Mouse (Mus musculus): Measurements from ENCODE around the gene Zbtb20. TPM values are rescaled to one million over a fixed set of nuclear protein-coding genes. Genes with fewer than 3 reads are reported as not detected.

Zbtb20 gene
- polyA plus RNA-seq, 2 experiments = 0.40 to 2.2 TPM

- H3K27ac ChIP-seq = no peak overlapping the region
- no peak overlapping the region for H3K4me2 ChIP-seq (ENCODE audit: low read depth)
- no peak overlapping the region for H3K4me3 ChIP-seq (ENCODE audit: insufficient read depth in 1 of 2, low read depth in 2 of 2, low read length in 2 of 2)
- H3K9ac ChIP-seq (replicated peaks) = no peak overlapping the region
- no peaks in the 10 kb centered on the region for H3K4me1 ChIP-seq (replicated peaks; ENCODE audit: control insufficient read depth in 2 of 2, insufficient read depth in 2 of 2, low read length in 1 of 2)
- TF ChIP-seq CTCF (IDR thresholded peaks at IDR 0.05; ENCODE audit: low read depth) = no peak
- no peak for TF ChIP-seq EP300 (IDR thresholded peaks at IDR 0.05; ENCODE audit: low read depth)
- H3K9me3 ChIP-seq (ENCODE audit: control insufficient read depth, low read length) = no peaks in the 10 kb centered on the region
- ATAC-seq (ENCODE audit: insufficient read depth) (no peak), DNase-seq (ENCODE audit: low read depth in 3 of 3, low spot score in 3 of 3) (no peak)
- no peaks in the 10 kb centered on the region for H3K36me3 ChIP-seq (replicated peaks; ENCODE audit: control insufficient read depth, insufficient read depth, low read depth)
- 44% methylated on average over 4 of the region's 4 CpGs for WGBS (ENCODE audit: insufficient replicate concordance)
- no peaks in the 10 kb centered on the region for H3K27me3 ChIP-seq (ENCODE audit: control insufficient read depth, insufficient read depth, low read length)
Observed at GRCm38 (mm10) chr16:42859251-42859650, 16.4 kb upstream of the Zbtb20 start.

GRCm38 (mm10) chr16:42863231-42863630 lies 12.4 kb upstream of the Zbtb20 start:
- Histone ChIP-seq H3K9ac (replicated peaks) (no peak overlapping the region), H3K4me2 (ENCODE audit: low read depth) (no peak overlapping the region), H3K36me3 (replicated peaks; ENCODE audit: control insufficient read depth, insufficient read depth, low read depth) (no peaks in the 10 kb centered on the region), H3K27me3 (ENCODE audit: control insufficient read depth, insufficient read depth, low read length) (no peaks in the 10 kb centered on the region), H3K4me1 (replicated peaks; ENCODE audit: control insufficient read depth in 2 of 2, insufficient read depth in 2 of 2, low read length in 1 of 2) (no peaks in the 10 kb centered on the region), H3K9me3 (ENCODE audit: control insufficient read depth, low read length) (no peaks in the 10 kb centered on the region), H3K4me3 (ENCODE audit: insufficient read depth in 1 of 2, low read depth in 2 of 2, low read length in 2 of 2) (no peak overlapping the region), H3K27ac (no peak overlapping the region)
- TF ChIP-seq CTCF (IDR thresholded peaks at IDR 0.05; ENCODE audit: low read depth) (no peak), EP300 (IDR thresholded peaks at IDR 0.05; ENCODE audit: low read depth) (no peak)
- ATAC-seq (ENCODE audit: insufficient read depth) (no peak), DNase-seq (ENCODE audit: low read depth in 3 of 3, low spot score in 3 of 3) (no peak)
- 69% methylated on average over 2 of the region's 2 CpGs for WGBS (ENCODE audit: insufficient replicate concordance)

- H3K9ac ChIP-seq (replicated peaks) = no peak overlapping the region
- ATAC-seq (ENCODE audit: insufficient read depth) (no peak), DNase-seq (ENCODE audit: low read depth in 3 of 3, low spot score in 3 of 3) (no peak)
- no peaks in the 10 kb centered on the region for H3K9me3 ChIP-seq (ENCODE audit: control insufficient read depth, low read length)
- H3K4me3 ChIP-seq (ENCODE audit: insufficient read depth in 1 of 2, low read depth in 2 of 2, low read length in 2 of 2) = no peak overlapping the region
- no peaks in the 10 kb centered on the region for H3K27me3 ChIP-seq (ENCODE audit: control insufficient read depth, insufficient read depth, low read length)
- 26% methylated on average over 1 of the region's 1 CpGs for WGBS (ENCODE audit: insufficient replicate concordance)
- TF ChIP-seq EP300 (IDR thresholded peaks at IDR 0.05; ENCODE audit: low read depth) (no peak), CTCF (IDR thresholded peaks at IDR 0.05; ENCODE audit: low read depth) (no peak)
- H3K4me1 ChIP-seq (replicated peaks; ENCODE audit: control insufficient read depth in 2 of 2, insufficient read depth in 2 of 2, low read length in 1 of 2) = no peaks in the 10 kb centered on the region
- no peaks in the 10 kb centered on the region for H3K36me3 ChIP-seq (replicated peaks; ENCODE audit: control insufficient read depth, insufficient read depth, low read depth)
- H3K4me2 ChIP-seq (ENCODE audit: low read depth) = no peak overlapping the region
- no peak overlapping the region for H3K27ac ChIP-seq
Observed at GRCm38 (mm10) chr16:42866061-42866460, 9.6 kb upstream of the Zbtb20 start.

- ATAC-seq (ENCODE audit: insufficient read depth) = no peak
- no peak overlapping the region for H3K9ac ChIP-seq (replicated peaks)
- DNase-seq (ENCODE audit: low read depth in 3 of 3, low spot score in 3 of 3) = no peak
- peaks cover 3% of the 10 kb centered on the region in 2 experiments; a peak in 2 of 4 replicates for H3K4me1 ChIP-seq (replicated peaks; ENCODE audit: control insufficient read depth in 2 of 2, insufficient read depth in 2 of 2, low read length in 1 of 2)
- WGBS (ENCODE audit: insufficient replicate concordance) = 67% methylated on average over 5 of the region's 5 CpGs
- TF ChIP-seq EP300 (IDR thresholded peaks at IDR 0.05; ENCODE audit: low read depth) (no peak), CTCF (IDR thresholded peaks at IDR 0.05; ENCODE audit: low read depth) (no peak)
- no peak overlapping the region for H3K4me3 ChIP-seq (ENCODE audit: insufficient read depth in 1 of 2, low read depth in 2 of 2, low read length in 2 of 2)
- H3K9me3 ChIP-seq (ENCODE audit: control insufficient read depth, low read length) = no peaks in the 10 kb centered on the region
- no peaks in the 10 kb centered on the region for H3K36me3 ChIP-seq (replicated peaks; ENCODE audit: control insufficient read depth, insufficient read depth, low read depth)
- H3K27me3 ChIP-seq (ENCODE audit: control insufficient read depth, insufficient read depth, low read length) = no peaks in the 10 kb centered on the region
- H3K27ac ChIP-seq = no peak overlapping the region
- no peak overlapping the region for H3K4me2 ChIP-seq (ENCODE audit: low read depth)
Observed at GRCm38 (mm10) chr16:42872101-42872500, 3.6 kb upstream of the Zbtb20 start.

GRCm38 (mm10) chr16:42873942-42874341 lies 1.7 kb upstream of the Zbtb20 start:
- Histone ChIP-seq H3K27ac (no peak overlapping the region), H3K4me2 (ENCODE audit: low read depth) (peak overlapping the region; percentile 66; the same call in 1 of the 2 replicates), H3K9ac (replicated peaks) (no peak overlapping the region), H3K36me3 (replicated peaks; ENCODE audit: control insufficient read depth, insufficient read depth, low read depth) (no peaks in the 10 kb centered on the region), H3K4me3 (ENCODE audit: insufficient read depth in 1 of 2, low read depth in 2 of 2, low read length in 2 of 2) (no peak overlapping the region), H3K9me3 (ENCODE audit: control insufficient read depth, low read length) (no peaks in the 10 kb centered on the region), H3K4me1 (replicated peaks; ENCODE audit: control insufficient read depth in 2 of 2, insufficient read depth in 2 of 2, low read length in 1 of 2) (peaks cover 3% of the 10 kb centered on the region in 2 experiments; a peak in 2 of 4 replicates), H3K27me3 (ENCODE audit: control insufficient read depth, insufficient read depth, low read length) (no peaks in the 10 kb centered on the region)
- TF ChIP-seq EP300 (IDR thresholded peaks at IDR 0.05; ENCODE audit: low read depth) (no peak), CTCF (IDR thresholded peaks at IDR 0.05; ENCODE audit: low read depth) (no peak)
- no peak for DNase-seq (ENCODE audit: low read depth in 3 of 3, low spot score in 3 of 3)
- 66% methylated on average over 3 of the region's 3 CpGs for WGBS (ENCODE audit: insufficient replicate concordance)
- ATAC-seq (ENCODE audit: insufficient read depth) = no peak

All from liver, embryonic 14.5 days (tissue).